Mouse (Mus musculus) embryonic facial prominence, embryonic 13.5 days (tissue): ENCODE data around the gene Bcat1. TPM values are rescaled to one million over a fixed set of nuclear protein-coding genes. Genes with fewer than 3 reads are reported as not detected.

Source experiments
- ATAC-seq: fragments of 200-750 bp; cut with Nextera tagmentation; 2 replicates; pipeline ENCODE4 v1.8.0; 2017; ENCODE audit warnings: low read depth; ENCODE audit not compliant: insufficient number of reproducible peaks, insufficient read depth, low FRiP score, low TSS enrichment
- H3K27ac ChIP-seq: fragments of 300-500 bp; sonication (generic); 2 replicates; pipeline ENCODE4 v1.5.1; 2015; ENCODE audit warnings: moderate library complexity, mild to moderate bottlenecking, inconsistent platforms
- H3K27me3 ChIP-seq: fragments of 300-500 bp; sonication (generic); 2 replicates; pipeline ENCODE4 v1.6.1; 2015; ENCODE audit warnings: mild to moderate bottlenecking, inconsistent platforms
- H3K36me3 ChIP-seq: fragments of 300-500 bp; sonication (generic); 2 replicates; pipeline ENCODE4 v1.6.1; 2015; ENCODE audit warnings: mild to moderate bottlenecking, inconsistent platforms
- H3K4me1 ChIP-seq: fragments of 300-500 bp; sonication (generic); 2 replicates; pipeline ENCODE4 v1.6.1; 2015; ENCODE audit warnings: inconsistent platforms
- H3K4me2 ChIP-seq: fragments of 300-500 bp; sonication (generic); 2 replicates; pipeline ENCODE4 v1.6.1; 2015; ENCODE audit warnings: moderate library complexity, mild to moderate bottlenecking, inconsistent platforms
- H3K4me3 ChIP-seq: fragments of 300-500 bp; sonication (generic); 2 replicates; pipeline ENCODE4 v1.5.1; 2015; ENCODE audit warnings: mild to moderate bottlenecking, inconsistent platforms
- H3K9ac ChIP-seq: fragments of 300-500 bp; sonication (generic); 2 replicates; pipeline ENCODE4 v1.6.1; 2015; ENCODE audit warnings: mild to moderate bottlenecking, inconsistent platforms
- H3K9me3 ChIP-seq: fragments of 300-500 bp; sonication (generic); 2 replicates; pipeline ENCODE4 v1.6.1; 2016; ENCODE audit warnings: inconsistent platforms
- WGBS: fragments of 180-500 bp; shearing (Covaris S2); methylation state at CpG from one replicate; pipeline ENCODE4 v1.1.7; 2015; ENCODE audit warnings: mixed read lengths; 5-methylcytosine and 5-hydroxymethylcytosine counted together
- polyA plus RNA-seq: library from polyadenylated mRNA; unstranded; fragments of >200 nt; fragmentation: Nextera tagmentation; extraction: Ambion mirVana; gene quantifications from 2 replicates; pipeline ENCODE4 v1.2.1, GENCODE M21; 2015

The Bcat1 gene
- polyA plus RNA-seq, 1 experiment from 2014 or later, result 32.3 TPM

- Histone ChIP-seq H3K9ac (no peak overlapping the region), H3K4me1 (peaks cover 6% of the 10 kb centered on the region; the same call in 1 of the 2 replicates), H3K4me2 (no peak overlapping the region), H3K36me3 (no peaks in the 10 kb centered on the region), H3K27me3 (peaks cover 5% of the 10 kb centered on the region; the same call in 1 of the 2 replicates), H3K9me3 (no peaks in the 10 kb centered on the region), H3K27ac (no peak overlapping the region), H3K4me3 (no peak overlapping the region)
- 83% methylated on average over 3 of the region's 3 CpGs for WGBS
- no peak for ATAC-seq
These were observed 78.8 kb downstream of the Bcat1 start for GRCm38 (mm10) chr6:144997229-144997628.

GRCm38 (mm10) chr6:144992111-144992510 is 83.9 kb downstream of the Bcat1 start:
- H3K9ac ChIP-seq, result no peak overlapping the region
- H3K27ac ChIP-seq, result no peak overlapping the region
- H3K4me3 ChIP-seq, result no peak overlapping the region
- ATAC-seq, result no peak
- H3K27me3 ChIP-seq, result no peaks in the 10 kb centered on the region
- 62% methylated on average over 3 of the region's 3 CpGs for WGBS
- H3K9me3 ChIP-seq, result no peaks in the 10 kb centered on the region
- no peak overlapping the region for H3K4me2 ChIP-seq
- no peaks in the 10 kb centered on the region for H3K4me1 ChIP-seq
- no peaks in the 10 kb centered on the region for H3K36me3 ChIP-seq

GRCm38 (mm10) chr6:144989193-144989592 is 86.8 kb downstream of the Bcat1 start:
- WGBS, result 91% methylated on average over 4 of the region's 4 CpGs
- Histone ChIP-seq H3K4me1 (no peaks in the 10 kb centered on the region), H3K27ac (no peak overlapping the region), H3K9ac (no peak overlapping the region), H3K4me2 (no peak overlapping the region), H3K4me3 (no peak overlapping the region), H3K9me3 (no peaks in the 10 kb centered on the region), H3K27me3 (no peaks in the 10 kb centered on the region), H3K36me3 (no peaks in the 10 kb centered on the region)
- ATAC-seq, result no peak

GRCm38 (mm10) chr6:144987676-144988075 is 88.3 kb downstream of the Bcat1 start:
- no peaks in the 10 kb centered on the region for H3K4me1 ChIP-seq
- ATAC-seq, result no peak

GRCm38 (mm10) chr6:144987216-144987615 is 88.8 kb downstream of the Bcat1 start:
- 64% methylated on average over 7 of the region's 7 CpGs for WGBS
- Histone ChIP-seq H3K9me3 (no peaks in the 10 kb centered on the region), H3K4me1 (no peaks in the 10 kb centered on the region), H3K9ac (no peak overlapping the region), H3K4me2 (no peak overlapping the region), H3K36me3 (no peaks in the 10 kb centered on the region), H3K27ac (no peak overlapping the region), H3K27me3 (no peaks in the 10 kb centered on the region), H3K4me3 (no peak overlapping the region)
- no peak for ATAC-seq

More at GRCm38 (mm10) chr6:144987676-144988075, 88.3 kb downstream of the Bcat1 start:
- Histone ChIP-seq H3K9me3 (no peaks in the 10 kb centered on the region), H3K27ac (no peak overlapping the region), H3K4me3 (no peak overlapping the region), H3K36me3 (no peaks in the 10 kb centered on the region), H3K27me3 (no peaks in the 10 kb centered on the region), H3K9ac (no peak overlapping the region), H3K4me2 (no peak overlapping the region)
- WGBS, result 82% methylated on average over 6 of the region's 6 CpGs

- H3K4me1 ChIP-seq, result no peaks in the 10 kb centered on the region
- H3K27ac ChIP-seq, result no peak overlapping the region
- H3K9ac ChIP-seq, result no peak overlapping the region
- H3K4me2 ChIP-seq, result no peak overlapping the region
- 95% methylated on average over 8 of the region's 8 CpGs for WGBS
- no peaks in the 10 kb centered on the region for H3K36me3 ChIP-seq
- no peak for ATAC-seq
- no peaks in the 10 kb centered on the region for H3K9me3 ChIP-seq
- no peaks in the 10 kb centered on the region for H3K27me3 ChIP-seq
- H3K4me3 ChIP-seq, result no peak overlapping the region
These were observed 91.8 kb downstream of the Bcat1 start for GRCm38 (mm10) chr6:144984221-144984620.

GRCm38 (mm10) chr6:144982093-144982492 is 93.9 kb downstream of the Bcat1 start:
- Histone ChIP-seq H3K9ac (no peak overlapping the region), H3K27ac (no peak overlapping the region), H3K4me2 (no peak overlapping the region), H3K4me1 (no peaks in the 10 kb centered on the region), H3K9me3 (no peaks in the 10 kb centered on the region), H3K36me3 (no peaks in the 10 kb centered on the region), H3K27me3 (no peaks in the 10 kb centered on the region), H3K4me3 (no peak overlapping the region)
- no peak for ATAC-seq
- 73% methylated on average over 3 of the region's 3 CpGs for WGBS

- Histone ChIP-seq H3K27me3 (no peaks in the 10 kb centered on the region), H3K4me3 (no peak overlapping the region), H3K4me1 (no peaks in the 10 kb centered on the region), H3K9me3 (no peaks in the 10 kb centered on the region), H3K9ac (no peak overlapping the region), H3K4me2 (no peak overlapping the region), H3K36me3 (no peaks in the 10 kb centered on the region), H3K27ac (no peak overlapping the region)
- 81% methylated on average over 8 of the region's 8 CpGs for WGBS
- no peak for ATAC-seq
These were observed 103.6 kb downstream of the Bcat1 start for GRCm38 (mm10) chr6:144972351-144972750.

- ATAC-seq, result no peak
- Histone ChIP-seq H3K27ac (no peak overlapping the region), H3K9ac (no peak overlapping the region), H3K27me3 (no peaks in the 10 kb centered on the region), H3K4me3 (no peak overlapping the region), H3K36me3 (no peaks in the 10 kb centered on the region), H3K4me1 (no peaks in the 10 kb centered on the region), H3K4me2 (no peak overlapping the region), H3K9me3 (no peaks in the 10 kb centered on the region)
- WGBS, result 82% methylated on average over 4 of the region's 4 CpGs
These were observed 105.1 kb downstream of the Bcat1 start for GRCm38 (mm10) chr6:144970900-144971299.

- H3K4me1 ChIP-seq, result no peaks in the 10 kb centered on the region
- ATAC-seq, result no peak
- H3K4me2 ChIP-seq, result no peak overlapping the region
- H3K36me3 ChIP-seq, result no peaks in the 10 kb centered on the region
- H3K27ac ChIP-seq, result no peak overlapping the region
- H3K27me3 ChIP-seq, result no peaks in the 10 kb centered on the region
- no peaks in the 10 kb centered on the region for H3K9me3 ChIP-seq
- WGBS, result 57% methylated on average over 6 of the region's 6 CpGs
- H3K9ac ChIP-seq, result no peak overlapping the region
- H3K4me3 ChIP-seq, result no peak overlapping the region
These were observed 108.4 kb downstream of the Bcat1 start for GRCm38 (mm10) chr6:144967536-144967935.

- H3K36me3 ChIP-seq, result no peaks in the 10 kb centered on the region
- H3K27ac ChIP-seq, result no peak overlapping the region
- no peak overlapping the region for H3K4me3 ChIP-seq
- ATAC-seq, result no peak
- 77% methylated on average over 4 of the region's 4 CpGs for WGBS
- no peak overlapping the region for H3K9ac ChIP-seq
- no peak overlapping the region for H3K4me2 ChIP-seq
- H3K9me3 ChIP-seq, result no peaks in the 10 kb centered on the region
- H3K27me3 ChIP-seq, result no peaks in the 10 kb centered on the region
- no peaks in the 10 kb centered on the region for H3K4me1 ChIP-seq
These were observed 111.8 kb downstream of the Bcat1 start for GRCm38 (mm10) chr6:144964205-144964604.

- Histone ChIP-seq H3K9ac (no peak overlapping the region), H3K4me2 (no peak overlapping the region), H3K4me1 (no peaks in the 10 kb centered on the region), H3K9me3 (no peaks in the 10 kb centered on the region), H3K4me3 (no peak overlapping the region), H3K36me3 (no peaks in the 10 kb centered on the region), H3K27ac (no peak overlapping the region), H3K27me3 (no peaks in the 10 kb centered on the region)
- no peak for ATAC-seq
- 83% methylated on average over 8 of the region's 8 CpGs for WGBS
These were observed 112.8 kb downstream of the Bcat1 start for GRCm38 (mm10) chr6:144963156-144963555.

- no peak overlapping the region for H3K4me2 ChIP-seq
- no peaks in the 10 kb centered on the region for H3K4me1 ChIP-seq
- H3K27ac ChIP-seq, result no peak overlapping the region
- H3K4me3 ChIP-seq, result no peak overlapping the region
- H3K36me3 ChIP-seq, result no peaks in the 10 kb centered on the region
- no peaks in the 10 kb centered on the region for H3K9me3 ChIP-seq
- WGBS, result 71% methylated on average over 4 of the region's 4 CpGs
- no peak for ATAC-seq
- no peak overlapping the region for H3K9ac ChIP-seq
- H3K27me3 ChIP-seq, result 0 out of 2 replicates have a peak, but pooled peaks cover 2% of the 10 kb centered on the region
These were observed 114.0 kb downstream of the Bcat1 start for GRCm38 (mm10) chr6:144962013-144962354.
